Mouse (Mus musculus) T-helper 2 cell (primary cell): ENCODE data around the gene Prlhr.

Source experiments
- in situ Hi-C: fragments of 300-600 bp; cut with MboI, MseI; formaldehyde crosslinking; loops from one replicate; pipeline ENCODE4 v1.15.1; 2025; ENCODE audit warnings: high pct_unique_total_duplicates

Gene Prlhr

GRCm38 (mm10) chr19:60468254-60468762 lies at the start of gene Prlhr:
Gene Prlhr, minus strand, starts transcription at chr19:60468304.
- in situ Hi-C loops, result no loop called here

- in situ Hi-C loops, result no loop called here
Measured at GRCm38 (mm10) chr19:60515064-60515463, 47.0 kb upstream of the Prlhr start.

GRCm38 (mm10) chr19:60513431-60513830 lies 45.3 kb upstream of the Prlhr start:
- in situ Hi-C loops, result no loop called here

GRCm38 (mm10) chr19:60500209-60500608 lies 32.1 kb upstream of the Prlhr start:
- in situ Hi-C loops, result no loop called here

GRCm38 (mm10) chr19:60497171-60497570 lies 29.1 kb upstream of the Prlhr start:
- in situ Hi-C loops, result no loop called here

GRCm38 (mm10) chr19:60495772-60496171 lies 27.7 kb upstream of the Prlhr start:
- in situ Hi-C loops, result no loop called here

GRCm38 (mm10) chr19:60489566-60489965 lies 21.5 kb upstream of the Prlhr start:
- in situ Hi-C loops, result no loop called here

- in situ Hi-C loops, result no loop called here
Measured at GRCm38 (mm10) chr19:60485261-60485660, 17.2 kb upstream of the Prlhr start.

GRCm38 (mm10) chr19:60478859-60479258 lies 10.8 kb upstream of the Prlhr start:
- in situ Hi-C loops, result no loop called here

GRCm38 (mm10) chr19:60477788-60478187 lies 9.7 kb upstream of the Prlhr start:
- in situ Hi-C loops, result no loop called here

- in situ Hi-C loops, result no loop called here
Measured at GRCm38 (mm10) chr19:60468846-60469245, 742 bp upstream of the Prlhr start.

GRCm38 (mm10) chr19:60467588-60468007 lies 506 bp downstream of the Prlhr start:
- in situ Hi-C loops, result no loop called here

- in situ Hi-C loops, result no loop called here
Measured at GRCm38 (mm10) chr19:60466953-60467570, 1.0 kb downstream of the Prlhr start.

GRCm38 (mm10) chr19:60465726-60466125 lies 2.4 kb downstream of the Prlhr start:
- in situ Hi-C loops, result no loop called here

GRCm38 (mm10) chr19:60463896-60464295 lies 4.2 kb downstream of the Prlhr start:
- in situ Hi-C loops, result no loop called here

GRCm38 (mm10) chr19:60463440-60463839 lies 4.7 kb downstream of the Prlhr start:
- in situ Hi-C loops, result no loop called here

GRCm38 (mm10) chr19:60461476-60461875 lies 6.6 kb downstream of the Prlhr start:
- in situ Hi-C loops, result no loop called here

- in situ Hi-C loops, result no loop called here
Measured at GRCm38 (mm10) chr19:60459680-60460079, 8.4 kb downstream of the Prlhr start.

- in situ Hi-C loops, result no loop called here
Measured at GRCm38 (mm10) chr19:60459071-60459470, 9.0 kb downstream of the Prlhr start.

GRCm38 (mm10) chr19:60455791-60456190 lies 12.3 kb downstream of the Prlhr start:
- in situ Hi-C loops, result no loop called here

GRCm38 (mm10) chr19:60440531-60440930 lies 27.6 kb downstream of the Prlhr start:
- in situ Hi-C loops, result no loop called here

GRCm38 (mm10) chr19:60440083-60440482 lies 28.0 kb downstream of the Prlhr start:
- in situ Hi-C loops, result no loop called here

GRCm38 (mm10) chr19:60437566-60438241 lies 30.4 kb downstream of the Prlhr start:
- in situ Hi-C loops, result no loop called here
